Mouse (Mus musculus): ENCODE results near the gene Anxa11. TPM values are rescaled to one million over a fixed set of nuclear protein-coding genes. Genes with fewer than 3 reads are reported as not detected.
"Not testable (repeated sequence)": the region's sequence is repeated elsewhere in the genome, so short reads cannot be mapped to it uniquely, and the experiment has no call there.

Gene Anxa11
- polyA plus RNA-seq, 1 experiment from 2014 or later, result 83.7 TPM

DNA sequence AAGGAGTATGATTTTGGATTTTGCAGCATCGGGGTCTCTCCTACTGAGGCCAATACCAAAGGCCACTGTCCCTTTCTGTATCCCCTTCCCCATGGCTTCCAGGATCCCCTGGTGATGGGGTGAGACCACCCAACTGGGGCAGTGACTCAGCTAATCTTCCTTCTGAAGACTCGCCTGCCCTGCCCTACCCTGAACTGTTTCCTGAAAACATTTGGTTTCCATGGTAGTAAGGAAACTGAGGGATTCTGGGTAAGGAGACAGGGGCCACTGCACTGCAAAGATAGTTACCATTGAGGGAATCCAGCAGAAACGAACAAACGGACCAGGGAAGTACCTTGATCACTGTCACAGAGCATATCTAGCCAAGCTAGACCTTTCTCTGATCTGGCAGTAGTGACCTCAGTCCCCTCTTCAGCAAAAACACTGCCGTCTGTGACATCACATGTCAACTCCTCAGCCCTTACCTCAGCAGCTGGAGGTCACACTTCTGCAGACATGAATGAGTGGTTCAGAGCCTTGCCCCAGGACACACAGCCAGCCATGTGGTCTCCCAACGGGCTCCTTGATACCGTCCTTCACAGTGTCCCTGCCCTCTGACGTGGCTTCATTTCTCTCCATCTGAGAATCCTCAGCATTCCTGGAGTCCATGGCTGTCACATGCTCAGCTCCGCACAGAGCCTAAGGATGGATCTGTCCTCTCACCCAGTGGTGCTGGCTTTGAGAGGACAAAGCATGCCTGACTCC, 27.4 kb downstream of the Anxa11 start:
- DNase-seq (ENCODE audit: low spot score), result no peak
- 62% methylated on average over 9 of the region's 9 CpGs for WGBS
- H3K4me2 ChIP-seq (ENCODE audit: low read length), result no peak overlapping the region
- no peaks in the 10 kb centered on the region for H3K9me3 ChIP-seq (replicated peaks; ENCODE audit: low read length)
- H3K27ac ChIP-seq, result no peak overlapping the region
- 0 out of 2 replicates have a peak, but pooled peaks have one; percentile 12 for ATAC-seq (replicated peaks; ENCODE audit: low FRiP score, low read depth)
- no peaks in the 10 kb centered on the region for H3K27me3 ChIP-seq (ENCODE audit: insufficient read depth, low read length)
- peaks cover 15% of the 10 kb centered on the region; the same call in 1 of the 2 replicates for H3K36me3 ChIP-seq (ENCODE audit: insufficient read depth, low read length)
- no peak overlapping the region for H3K9ac ChIP-seq (ENCODE audit: low read depth, low read length)
- peaks cover 12% of the 10 kb centered on the region; the same call in 1 of the 2 replicates for H3K4me1 ChIP-seq (replicated peaks; ENCODE audit: insufficient read depth, low read length)
- no peak overlapping the region for H3K4me3 ChIP-seq (replicated peaks; ENCODE audit: low read depth, low read length)
- no peak for TF ChIP-seq CTCF (IDR thresholded peaks at IDR 0.05; ENCODE audit: low read depth)

DNA sequence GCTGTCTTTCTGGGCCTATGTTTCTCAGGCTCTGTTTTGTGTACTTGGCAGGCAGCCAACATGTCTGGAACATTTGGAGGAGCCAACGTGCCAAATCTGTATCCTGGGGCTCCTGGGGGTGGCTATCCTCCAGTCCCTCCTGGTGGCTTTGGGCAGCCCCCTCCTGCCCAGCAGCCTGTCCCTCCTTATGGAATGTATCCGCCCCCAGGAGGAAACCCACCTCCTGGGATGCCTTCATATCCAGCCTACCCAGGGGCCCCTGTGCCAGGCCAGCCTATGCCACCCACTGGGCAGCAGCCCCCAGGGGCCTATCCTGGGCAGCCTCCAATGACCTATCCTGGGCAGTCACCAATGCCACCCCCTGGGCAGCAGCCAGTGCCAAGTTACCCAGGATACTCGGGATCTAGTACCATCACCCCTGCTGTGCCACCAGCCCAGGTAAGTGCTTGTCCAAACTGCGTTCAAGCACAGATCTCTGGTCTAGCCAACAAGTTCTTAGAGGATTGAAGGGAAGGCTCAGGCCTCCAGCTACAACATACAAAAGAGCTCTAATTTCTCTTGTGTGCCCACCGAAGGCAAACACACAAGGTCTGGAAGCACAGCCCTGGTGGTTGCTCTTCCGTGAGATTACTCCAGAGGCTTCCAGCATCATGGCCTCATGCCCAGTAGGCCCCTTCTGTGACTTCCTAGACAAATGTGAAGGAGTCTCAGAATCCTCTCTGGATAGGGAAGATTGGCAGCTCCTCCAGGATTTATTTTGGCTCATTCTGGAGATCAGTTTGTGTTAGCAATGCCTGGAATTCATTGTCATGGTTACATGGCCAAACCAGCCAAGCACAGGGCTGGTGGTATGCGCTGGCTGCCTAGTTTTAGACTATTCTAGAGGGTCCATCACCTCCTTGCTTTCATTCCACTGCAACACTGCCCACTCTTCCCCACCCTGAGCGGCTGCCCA, 30.8 kb downstream of the Anxa11 start:
- peak; percentile 54 for DNase-seq (ENCODE audit: low spot score)
- Histone ChIP-seq H3K4me2 (ENCODE audit: low read length) (no peak overlapping the region), H3K27ac (no peak overlapping the region), H3K4me1 (replicated peaks; ENCODE audit: insufficient read depth, low read length) (peaks cover 10% of the 10 kb centered on the region; the same call in 1 of the 2 replicates), H3K4me3 (replicated peaks; ENCODE audit: low read depth, low read length) (no peak overlapping the region), H3K36me3 (ENCODE audit: insufficient read depth, low read length) (peaks cover 18% of the 10 kb centered on the region; the same call in 1 of the 2 replicates), H3K27me3 (ENCODE audit: insufficient read depth, low read length) (no peaks in the 10 kb centered on the region), H3K9ac (ENCODE audit: low read depth, low read length) (no peak overlapping the region), H3K9me3 (replicated peaks; ENCODE audit: low read length) (no peaks in the 10 kb centered on the region)
- no peak for ATAC-seq (replicated peaks; ENCODE audit: low FRiP score, low read depth)
- WGBS, result 75% methylated on average over 8 of the region's 8 CpGs
- TF ChIP-seq CTCF (IDR thresholded peaks at IDR 0.05; ENCODE audit: low read depth), result no peak

DNA sequence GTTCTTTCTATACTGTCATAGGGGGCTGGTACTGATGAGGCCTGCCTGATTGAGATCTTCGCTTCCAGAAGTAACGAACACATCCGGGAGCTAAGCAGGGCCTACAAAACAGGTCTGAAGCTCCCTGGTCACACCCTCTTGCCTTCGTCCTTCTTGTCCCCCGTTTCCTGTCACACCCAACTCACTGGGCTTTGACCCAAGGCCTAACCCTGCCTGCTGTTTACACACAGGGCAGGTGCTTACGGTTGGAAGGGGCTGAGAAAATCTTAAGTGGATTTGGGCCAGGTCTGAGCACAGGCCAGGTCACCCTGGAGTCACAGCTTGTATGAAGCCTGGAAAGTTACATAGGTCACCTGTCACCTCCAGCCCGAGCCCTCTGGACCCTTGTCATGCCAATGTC, 34.7 kb downstream of the Anxa11 start:
- not testable (repeated sequence) for H3K9me3 ChIP-seq (replicated peaks; ENCODE audit: low read length); ATAC-seq (replicated peaks; ENCODE audit: low FRiP score, low read depth); H3K27ac ChIP-seq; H3K27me3 ChIP-seq (ENCODE audit: insufficient read depth, low read length); H3K9ac ChIP-seq (ENCODE audit: low read depth, low read length); H3K4me2 ChIP-seq (ENCODE audit: low read length); H3K4me3 ChIP-seq (replicated peaks; ENCODE audit: low read depth, low read length); H3K4me1 ChIP-seq (replicated peaks; ENCODE audit: insufficient read depth, low read length); DNase-seq (ENCODE audit: low spot score)
- no CpG with 5 or more reads among the region's 7 CpGs for WGBS
- H3K36me3 ChIP-seq (ENCODE audit: insufficient read depth, low read length), result peaks cover 18% of the 10 kb centered on the region; the same call in 1 of the 2 replicates

DNA sequence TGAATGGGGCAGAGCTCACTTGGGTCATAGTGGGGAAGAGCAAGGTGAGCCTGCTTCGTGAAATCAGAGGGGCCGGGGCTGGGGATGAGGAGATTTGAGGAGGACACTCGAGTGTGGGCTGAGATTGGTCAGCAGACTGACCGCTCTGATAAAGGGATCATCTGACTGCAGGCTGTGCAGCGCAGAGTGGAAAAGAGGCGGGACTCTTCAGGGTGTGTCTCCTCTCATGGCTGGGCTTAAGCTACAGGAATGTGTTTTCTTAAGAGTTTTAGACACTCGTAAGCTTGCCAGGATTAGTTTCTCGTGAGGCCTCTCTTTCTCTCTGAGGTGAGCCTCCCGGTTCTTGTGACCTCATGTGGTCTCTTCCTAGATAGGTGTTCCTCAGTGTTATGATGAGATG, 39.8 kb downstream of the Anxa11 start:
- no CpG with 5 or more reads among the region's 9 CpGs for WGBS
- not testable (repeated sequence) for H3K4me2 ChIP-seq (ENCODE audit: low read length); ATAC-seq (replicated peaks; ENCODE audit: low FRiP score, low read depth)

GRCm38 (mm10) chr14:25885886-25886285, 43.9 kb downstream of the Anxa11 start:
- H3K9me3 ChIP-seq (replicated peaks; ENCODE audit: low read length); H3K9ac ChIP-seq (ENCODE audit: low read depth, low read length); H3K4me3 ChIP-seq (replicated peaks; ENCODE audit: low read depth, low read length); H3K36me3 ChIP-seq (ENCODE audit: insufficient read depth, low read length); ATAC-seq (replicated peaks; ENCODE audit: low FRiP score, low read depth); DNase-seq (ENCODE audit: low spot score); H3K4me2 ChIP-seq (ENCODE audit: low read length); H3K27me3 ChIP-seq (ENCODE audit: insufficient read depth, low read length); H3K27ac ChIP-seq; H3K4me1 ChIP-seq (replicated peaks; ENCODE audit: insufficient read depth, low read length): not testable (repeated sequence)
- no CpG with 5 or more reads among the region's 12 CpGs for WGBS

More for the DNA sequence above, 39.8 kb downstream of the Anxa11 start:
- H3K36me3 ChIP-seq (ENCODE audit: insufficient read depth, low read length); H3K4me3 ChIP-seq (replicated peaks; ENCODE audit: low read depth, low read length); H3K9ac ChIP-seq (ENCODE audit: low read depth, low read length); DNase-seq (ENCODE audit: low spot score); H3K27me3 ChIP-seq (ENCODE audit: insufficient read depth, low read length); H3K9me3 ChIP-seq (replicated peaks; ENCODE audit: low read length); H3K27ac ChIP-seq; H3K4me1 ChIP-seq (replicated peaks; ENCODE audit: insufficient read depth, low read length): not testable (repeated sequence)

- not testable (repeated sequence) for H3K4me1 ChIP-seq (replicated peaks; ENCODE audit: insufficient read depth, low read length); DNase-seq (ENCODE audit: low spot score); H3K4me2 ChIP-seq (ENCODE audit: low read length); H3K9me3 ChIP-seq (replicated peaks; ENCODE audit: low read length); H3K27me3 ChIP-seq (ENCODE audit: insufficient read depth, low read length); ATAC-seq (replicated peaks; ENCODE audit: low FRiP score, low read depth); H3K36me3 ChIP-seq (ENCODE audit: insufficient read depth, low read length); H3K27ac ChIP-seq; H3K9ac ChIP-seq (ENCODE audit: low read depth, low read length); H3K4me3 ChIP-seq (replicated peaks; ENCODE audit: low read depth, low read length)
- WGBS, result no CpG with 5 or more reads among the region's 3 CpGs
Observed at GRCm38 (mm10) chr14:25894566-25894965, 52.6 kb downstream of the Anxa11 start.

- DNase-seq (ENCODE audit: low spot score); H3K27ac ChIP-seq; H3K4me2 ChIP-seq (ENCODE audit: low read length); H3K4me1 ChIP-seq (replicated peaks; ENCODE audit: insufficient read depth, low read length); H3K36me3 ChIP-seq (ENCODE audit: insufficient read depth, low read length); H3K27me3 ChIP-seq (ENCODE audit: insufficient read depth, low read length); H3K9me3 ChIP-seq (replicated peaks; ENCODE audit: low read length); ATAC-seq (replicated peaks; ENCODE audit: low FRiP score, low read depth); H3K9ac ChIP-seq (ENCODE audit: low read depth, low read length); H3K4me3 ChIP-seq (replicated peaks; ENCODE audit: low read depth, low read length): not testable (repeated sequence)
- WGBS, result no CpG with 5 or more reads among the region's 7 CpGs
Observed at GRCm38 (mm10) chr14:25895686-25896085, 53.7 kb downstream of the Anxa11 start.

DNA sequence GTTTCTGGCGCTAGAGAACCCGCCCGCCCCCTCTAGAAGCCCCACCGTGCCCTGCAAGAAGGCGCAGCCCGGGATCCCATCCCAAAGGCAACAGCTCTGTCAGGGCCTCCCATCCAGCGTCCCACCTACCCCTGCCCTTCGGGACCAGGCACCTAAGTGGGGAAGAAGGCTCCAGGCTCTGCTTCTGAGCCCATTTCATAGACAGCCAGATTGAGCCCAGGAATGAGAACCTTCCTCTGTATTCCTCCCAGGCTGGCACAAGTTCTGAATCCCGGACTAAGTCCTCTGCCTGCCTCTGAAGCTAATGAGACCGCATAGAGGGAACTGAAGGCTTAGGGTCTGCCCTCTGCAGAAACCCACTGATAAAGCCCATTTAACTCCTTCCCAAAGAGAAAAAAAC, 61.0 kb downstream of the Anxa11 start, which contains the start of gene Plac9a:
TSS of gene Plac9a (minus strand) at position 101 of the 400 bp plus-strand sequence.
- ATAC-seq (replicated peaks; ENCODE audit: low FRiP score, low read depth); H3K9ac ChIP-seq (ENCODE audit: low read depth, low read length); H3K36me3 ChIP-seq (ENCODE audit: insufficient read depth, low read length); H3K9me3 ChIP-seq (replicated peaks; ENCODE audit: low read length); H3K4me2 ChIP-seq (ENCODE audit: low read length); H3K4me1 ChIP-seq (replicated peaks; ENCODE audit: insufficient read depth, low read length); H3K4me3 ChIP-seq (replicated peaks; ENCODE audit: low read depth, low read length); DNase-seq (ENCODE audit: low spot score); H3K27ac ChIP-seq; H3K27me3 ChIP-seq (ENCODE audit: insufficient read depth, low read length): not testable (repeated sequence)
- WGBS, result no CpG with 5 or more reads among the region's 10 CpGs

GRCm38 (mm10) chr14:25905243-25905642, 63.3 kb downstream of the Anxa11 start:
- H3K27ac ChIP-seq; H3K27me3 ChIP-seq (ENCODE audit: insufficient read depth, low read length); H3K9me3 ChIP-seq (replicated peaks; ENCODE audit: low read length); H3K9ac ChIP-seq (ENCODE audit: low read depth, low read length); H3K36me3 ChIP-seq (ENCODE audit: insufficient read depth, low read length); ATAC-seq (replicated peaks; ENCODE audit: low FRiP score, low read depth); DNase-seq (ENCODE audit: low spot score); H3K4me3 ChIP-seq (replicated peaks; ENCODE audit: low read depth, low read length); H3K4me1 ChIP-seq (replicated peaks; ENCODE audit: insufficient read depth, low read length); H3K4me2 ChIP-seq (ENCODE audit: low read length): not testable (repeated sequence)
- WGBS, result no CpG with 5 or more reads among the region's 5 CpGs
